Mouse (Mus musculus) intestine, postnatal 0 days (tissue): ENCODE data around the gene Zfp941. TPM values are rescaled to one million over a fixed set of nuclear protein-coding genes. Genes with fewer than 3 reads are reported as not detected.
A peak's percentile ranks its signal among the peaks of the same experiment; 100 is the strongest.

Experiments used
- ATAC-seq: fragments of 200-750 bp; cut with Nextera tagmentation; 2 replicates; pipeline ENCODE4 v1.8.0; 2017; ENCODE audit warnings: mild to moderate bottlenecking, moderate TSS enrichment, moderate library complexity
- H3K27ac ChIP-seq: fragments of 300-500 bp; sonication (generic); 2 replicates; pipeline ENCODE4 v1.5.1; 2014; ENCODE audit warnings: mild to moderate bottlenecking, low read depth, low read length, moderate library complexity
- H3K27me3 ChIP-seq: fragments of 300-500 bp; sonication (generic); replicated peaks from 2 replicates; pipeline ENCODE4 v1.6.1; 2014; ENCODE audit warnings: low read length, mixed read lengths; ENCODE audit not compliant: control insufficient read depth, insufficient read depth
- H3K36me3 ChIP-seq: fragments of 300-500 bp; sonication (generic); 2 replicates; pipeline ENCODE4 v1.6.1; 2014; ENCODE audit warnings: mild to moderate bottlenecking, moderate library complexity; ENCODE audit not compliant: control insufficient read depth, insufficient read depth
- H3K4me1 ChIP-seq: fragments of 300-500 bp; sonication (generic); replicated peaks from 2 replicates; pipeline ENCODE4 v1.6.1; 2014; ENCODE audit warnings: antibody characterized with exemption, low read length, mixed read lengths; ENCODE audit not compliant: control insufficient read depth, insufficient read depth
- H3K4me2 ChIP-seq: fragments of 300-500 bp; sonication (generic); replicated peaks from 2 replicates; pipeline ENCODE4 v1.6.1; 2014; ENCODE audit warnings: low read depth, mild to moderate bottlenecking, moderate library complexity
- H3K4me3 ChIP-seq: fragments of 300-500 bp; sonication (generic); 2 replicates; pipeline ENCODE4 v1.5.1; 2014; ENCODE audit warnings: low read depth, low read length
- H3K9ac ChIP-seq: fragments of 300-500 bp; sonication (generic); 2 replicates; pipeline ENCODE4 v1.6.1; 2014; ENCODE audit warnings: mild to moderate bottlenecking, low read depth, low read length
- H3K9me3 ChIP-seq: fragments of 300-500 bp; sonication (generic); 2 replicates; pipeline ENCODE4 v1.6.1; 2016; ENCODE audit warnings: mixed run types; ENCODE audit not compliant: control insufficient read depth
- CTCF ChIP-seq: sonication (generic); IDR thresholded peaks from 2 replicates; pipeline ENCODE4 v1.5.1; 2016; ENCODE audit warnings: low read depth, mild to moderate bottlenecking, control low read depth, antibody characterized with exemption, moderate library complexity
- WGBS: fragments of 180-500 bp; shearing (Covaris S2); extraction: QIAGEN DNeasy Blood & Tissue Kit; methylation state at CpG from one replicate; pipeline ENCODE4 v1.1.7; 2014; 5-methylcytosine and 5-hydroxymethylcytosine counted together
- polyA plus RNA-seq: library from polyadenylated mRNA; unstranded; fragments of >200 nt; fragmentation: Nextera tagmentation; extraction: Ambion mirVana; gene quantifications from 2 replicates; pipeline ENCODE4 v1.2.1, GENCODE M21; 2015

Gene Zfp941
- polyA plus RNA-seq, 1 experiment from 2014 or later = 0.76 TPM

DNA sequence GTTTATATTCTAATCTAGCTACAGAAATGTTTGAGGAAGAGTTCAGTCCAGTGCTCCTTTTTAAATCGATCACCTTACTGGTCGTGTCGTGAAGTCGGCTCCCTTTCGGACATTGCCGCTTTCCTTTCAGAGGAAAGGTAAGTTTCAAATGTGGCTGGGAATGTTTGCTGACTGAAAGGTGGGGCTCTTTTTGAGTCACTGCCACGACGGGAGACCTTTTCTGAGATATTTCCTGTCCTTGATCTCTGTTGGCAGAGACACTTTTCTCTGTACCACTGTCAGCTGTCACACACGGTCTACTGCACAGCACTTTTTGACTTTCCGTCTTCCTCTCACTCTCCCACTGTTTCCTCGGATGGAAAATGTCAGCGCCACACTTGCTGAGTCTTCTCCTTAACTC is 9.1 kb downstream of the Zfp941 start:
- TF ChIP-seq CTCF = no peak
- H3K27ac ChIP-seq = no peak overlapping the region
- no peak for ATAC-seq
- no peaks in the 10 kb centered on the region for H3K27me3 ChIP-seq
- H3K4me2 ChIP-seq = no peak overlapping the region
- H3K4me1 ChIP-seq = no peaks in the 10 kb centered on the region
- WGBS = 83% methylated on average over 12 of the region's 12 CpGs
- H3K9ac ChIP-seq = no peak overlapping the region
- H3K36me3 ChIP-seq = no peaks in the 10 kb centered on the region
- no peak overlapping the region for H3K4me3 ChIP-seq
- H3K9me3 ChIP-seq = no peaks in the 10 kb centered on the region

GRCm38 (mm10) chr7:140811714-140812113 is 10.3 kb downstream of the Zfp941 start:
- Histone ChIP-seq H3K4me3 (no peak overlapping the region), H3K9me3 (no peaks in the 10 kb centered on the region), H3K27ac (no peak overlapping the region), H3K27me3 (no peaks in the 10 kb centered on the region), H3K36me3 (no peaks in the 10 kb centered on the region), H3K4me1 (no peaks in the 10 kb centered on the region), H3K4me2 (no peak overlapping the region), H3K9ac (no peak overlapping the region)
- no peak for TF ChIP-seq CTCF
- 89% methylated on average over 13 of the region's 13 CpGs for WGBS
- no peak for ATAC-seq

DNA sequence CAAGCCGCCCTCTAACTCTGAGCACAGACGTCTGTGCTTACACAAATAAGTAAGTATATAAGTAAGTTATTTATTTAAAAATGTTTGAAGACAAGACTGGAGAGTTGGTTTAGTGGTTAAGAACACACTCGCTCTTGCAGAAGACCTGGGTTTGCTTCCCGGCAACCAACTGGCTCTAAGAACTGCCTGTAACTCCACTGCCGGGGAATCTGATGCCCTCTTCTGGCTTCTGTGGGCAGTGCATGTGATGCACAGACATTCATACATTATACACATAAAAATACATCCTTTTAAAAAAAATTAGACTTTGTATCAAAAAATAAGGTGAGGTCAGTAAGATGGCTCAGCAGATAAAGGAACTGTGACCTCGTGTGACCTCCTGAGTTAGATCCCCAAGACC is 11.5 kb downstream of the Zfp941 start:
- H3K27me3 ChIP-seq = no peaks in the 10 kb centered on the region

GRCm38 (mm10) chr7:140805704-140806103 is 16.3 kb downstream of the Zfp941 start:
- Histone ChIP-seq H3K9me3 (no peaks in the 10 kb centered on the region), H3K4me3 (no peak overlapping the region), H3K4me2 (no peak overlapping the region), H3K27ac (no peak overlapping the region), H3K27me3 (no peaks in the 10 kb centered on the region), H3K9ac (no peak overlapping the region), H3K36me3 (no peaks in the 10 kb centered on the region), H3K4me1 (no peaks in the 10 kb centered on the region)
- TF ChIP-seq CTCF = peak; percentile 79
- ATAC-seq = peak; percentile 25; the same call in 1 of the 2 replicates
- 24% methylated on average over 1 of the region's 1 CpGs for WGBS

More for the DNA sequence above, 11.5 kb downstream of the Zfp941 start:
- 92% methylated on average over 6 of the region's 6 CpGs for WGBS
- Histone ChIP-seq H3K27ac (no peak overlapping the region), H3K4me3 (no peak overlapping the region), H3K4me2 (no peak overlapping the region), H3K9ac (no peak overlapping the region), H3K36me3 (no peaks in the 10 kb centered on the region), H3K4me1 (no peaks in the 10 kb centered on the region), H3K9me3 (no peaks in the 10 kb centered on the region)
- no peak for ATAC-seq
- TF ChIP-seq CTCF = peak; percentile 40

- no peak overlapping the region for H3K4me3 ChIP-seq
- no peak for ATAC-seq
- 72% methylated on average over 6 of the region's 6 CpGs for WGBS
- H3K9ac ChIP-seq = no peak overlapping the region
- no peaks in the 10 kb centered on the region for H3K4me1 ChIP-seq
- H3K27me3 ChIP-seq = no peaks in the 10 kb centered on the region
- H3K36me3 ChIP-seq = no peaks in the 10 kb centered on the region
- no peak for TF ChIP-seq CTCF
- no peak overlapping the region for H3K27ac ChIP-seq
- H3K4me2 ChIP-seq = no peak overlapping the region
- H3K9me3 ChIP-seq = no peaks in the 10 kb centered on the region
Observed at GRCm38 (mm10) chr7:140802629-140803028, 19.3 kb downstream of the Zfp941 start.

- Histone ChIP-seq H3K4me3 (no peak overlapping the region), H3K9me3 (no peaks in the 10 kb centered on the region), H3K27me3 (no peaks in the 10 kb centered on the region), H3K4me1 (no peaks in the 10 kb centered on the region), H3K4me2 (no peak overlapping the region), H3K36me3 (no peaks in the 10 kb centered on the region), H3K9ac (no peak overlapping the region), H3K27ac (no peak overlapping the region)
- no peak for ATAC-seq
- 64% methylated on average over 2 of the region's 2 CpGs for WGBS
- TF ChIP-seq CTCF = no peak
Observed at GRCm38 (mm10) chr7:140798212-140798611, 23.8 kb downstream of the Zfp941 start.

DNA sequence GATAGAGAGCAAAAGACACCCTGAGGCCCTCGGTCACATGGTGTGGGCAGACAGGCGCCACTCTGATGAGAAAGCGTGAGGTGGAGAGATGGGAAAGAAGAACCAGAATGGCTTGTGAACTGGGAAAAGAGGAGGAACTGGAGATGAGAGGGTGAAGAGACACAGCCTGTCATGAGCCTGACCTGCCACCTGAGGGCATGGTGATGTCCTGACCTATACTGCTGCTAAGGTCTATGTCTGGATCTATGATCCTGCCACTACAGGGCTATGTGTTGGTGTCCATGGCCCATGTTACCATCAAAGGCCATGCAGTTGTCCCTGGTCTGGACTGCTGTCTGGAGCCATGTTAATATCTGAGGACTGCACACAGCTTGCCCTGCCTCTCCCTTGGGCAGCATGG is 24.4 kb downstream of the Zfp941 start:
- peak; percentile 43 for TF ChIP-seq CTCF
- WGBS = 78% methylated on average over 3 of the region's 3 CpGs
- no peak for ATAC-seq

More for the DNA sequence above, 24.4 kb downstream of the Zfp941 start:
- Histone ChIP-seq H3K27ac (no peak overlapping the region), H3K4me1 (no peaks in the 10 kb centered on the region), H3K9ac (no peak overlapping the region), H3K27me3 (no peaks in the 10 kb centered on the region), H3K36me3 (no peaks in the 10 kb centered on the region), H3K4me3 (no peak overlapping the region), H3K9me3 (no peaks in the 10 kb centered on the region), H3K4me2 (no peak overlapping the region)
